Mouse (Mus musculus): ENCODE measurements around the gene Fbxo8. TPM values are rescaled to one million over a fixed set of nuclear protein-coding genes. Genes with fewer than 3 reads are reported as not detected.

The Fbxo8 gene
- polyA plus RNA-seq, 1 experiment = 12.6 TPM

DNA sequence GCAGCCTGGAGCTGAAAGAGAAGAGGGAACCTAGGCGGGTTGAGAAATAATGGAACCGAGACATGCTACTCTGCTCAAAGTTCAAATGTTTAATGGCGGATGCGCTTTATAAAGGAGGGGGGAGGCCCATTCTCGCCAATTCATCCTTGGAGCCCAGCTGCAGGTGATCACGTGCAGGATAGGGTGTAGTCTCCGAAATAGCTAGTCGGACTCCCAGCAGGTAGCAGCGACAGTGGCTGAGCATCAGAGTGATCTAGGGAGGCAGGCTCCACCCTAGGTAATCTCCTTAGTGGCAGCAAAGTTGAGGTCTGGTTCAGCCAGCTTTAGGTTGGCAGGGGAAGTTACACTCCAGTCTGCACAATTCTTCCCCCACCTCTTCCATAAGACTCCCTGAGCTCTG is 16.0 kb downstream of the Fbxo8 start:
- no peak for TF ChIP-seq GATA1 (IDR thresholded peaks at IDR 0.05; ENCODE audit: low read length)

- TF ChIP-seq GATA1 (IDR thresholded peaks at IDR 0.05; ENCODE audit: low read length) = no peak
These were observed 30.0 kb downstream of the Fbxo8 start for GRCm38 (mm10) chr8:56580918-56581317.

DNA sequence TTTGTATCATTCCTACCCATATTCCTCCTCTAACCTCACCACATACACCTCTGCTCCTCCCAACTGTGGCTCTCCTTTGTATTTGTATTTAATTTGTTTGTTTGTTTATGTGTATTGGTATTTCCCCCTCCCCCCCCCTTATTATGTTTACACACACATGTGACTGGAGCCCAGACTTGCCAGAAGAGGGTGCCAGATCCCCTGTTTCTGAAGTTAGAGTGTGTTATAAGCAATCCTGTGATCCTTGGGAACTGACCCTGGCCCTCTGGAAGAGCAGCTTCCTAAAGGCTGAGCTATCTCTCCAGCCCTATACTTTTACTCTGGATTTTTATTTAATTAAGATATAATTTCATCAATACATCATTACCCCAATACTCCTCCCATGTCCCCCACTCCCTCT is 32.0 kb downstream of the Fbxo8 start:
- TF ChIP-seq GATA1 (IDR thresholded peaks at IDR 0.05; ENCODE audit: low read length) = no peak

GRCm38 (mm10) chr8:56589004-56589403 is 38.1 kb downstream of the Fbxo8 start:
- no peak for TF ChIP-seq GATA1 (IDR thresholded peaks at IDR 0.05; ENCODE audit: low read length)

DNA sequence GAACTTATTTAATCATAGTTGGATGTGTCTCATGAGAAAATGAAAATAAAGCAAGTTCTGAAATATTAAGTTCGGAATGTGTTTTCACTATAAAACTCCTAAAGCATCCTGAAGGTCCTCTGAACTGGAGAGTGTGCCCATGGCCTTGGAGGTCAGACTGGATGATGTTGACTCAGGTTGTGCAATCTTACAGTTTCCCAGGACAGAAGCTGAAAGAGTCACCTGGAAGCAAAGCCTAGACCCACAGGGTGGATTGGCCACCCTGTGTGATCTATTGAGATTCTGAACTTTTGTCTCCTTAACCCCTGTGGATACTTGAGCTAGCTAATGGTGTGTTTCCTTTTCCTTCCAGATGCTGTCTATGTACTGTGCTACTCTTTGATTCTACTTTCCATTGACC is 40.2 kb downstream of the Fbxo8 start:
- TF ChIP-seq GATA1 (IDR thresholded peaks at IDR 0.05; ENCODE audit: low read length) = no peak

DNA sequence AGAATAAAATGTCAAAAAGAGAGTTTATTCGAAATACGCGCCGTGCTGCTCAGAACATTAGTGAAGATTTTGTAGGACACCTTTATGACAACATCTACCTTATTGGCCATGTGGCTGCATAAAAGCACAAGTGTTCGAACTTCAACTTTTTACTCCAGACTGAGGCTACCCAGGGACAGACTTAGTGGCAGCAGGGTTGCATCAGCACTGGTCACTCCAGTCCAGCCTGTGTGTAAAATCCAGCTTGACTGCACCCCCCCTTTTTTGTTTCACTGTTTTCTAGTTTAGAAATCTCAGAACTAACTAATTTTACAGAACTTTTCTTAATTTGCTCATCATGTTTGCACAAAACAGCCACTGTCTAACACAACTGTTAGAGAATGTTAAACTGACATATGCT is 40.6 kb downstream of the Fbxo8 start:
- no peak for TF ChIP-seq GATA1 (IDR thresholded peaks at IDR 0.05; ENCODE audit: low read length)

GRCm38 (mm10) chr8:56606481-56606880 is 55.6 kb downstream of the Fbxo8 start:
- no peak for TF ChIP-seq GATA1 (IDR thresholded peaks at IDR 0.05; ENCODE audit: low read length)

GRCm38 (mm10) chr8:56611736-56612135 is 60.8 kb downstream of the Fbxo8 start:
- no peak for TF ChIP-seq GATA1 (IDR thresholded peaks at IDR 0.05; ENCODE audit: low read length)

GRCm38 (mm10) chr8:56614235-56614634 is 63.3 kb downstream of the Fbxo8 start:
- TF ChIP-seq GATA1 (IDR thresholded peaks at IDR 0.05; ENCODE audit: low read length) = no peak

DNA sequence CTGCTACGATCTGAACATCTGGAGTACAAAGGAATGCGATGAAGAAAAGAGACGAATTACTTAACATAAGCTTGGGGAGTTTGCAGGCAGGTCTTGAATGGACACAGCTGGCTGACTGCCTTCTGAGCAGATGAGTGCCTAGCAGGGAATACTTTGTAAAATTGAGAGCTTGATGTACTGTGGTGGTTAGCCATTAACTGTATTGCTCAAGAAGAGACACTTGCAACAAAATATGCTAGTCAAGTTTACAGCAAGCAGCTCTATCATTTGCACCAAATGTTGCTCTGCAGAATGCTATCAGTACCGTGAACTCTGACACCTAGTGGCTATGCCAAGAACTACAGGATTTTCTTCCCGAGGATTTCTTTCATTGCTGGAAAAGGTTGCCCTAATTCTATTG is 64.1 kb downstream of the Fbxo8 start:
- TF ChIP-seq GATA1 (IDR thresholded peaks at IDR 0.05; ENCODE audit: low read length) = no peak

DNA sequence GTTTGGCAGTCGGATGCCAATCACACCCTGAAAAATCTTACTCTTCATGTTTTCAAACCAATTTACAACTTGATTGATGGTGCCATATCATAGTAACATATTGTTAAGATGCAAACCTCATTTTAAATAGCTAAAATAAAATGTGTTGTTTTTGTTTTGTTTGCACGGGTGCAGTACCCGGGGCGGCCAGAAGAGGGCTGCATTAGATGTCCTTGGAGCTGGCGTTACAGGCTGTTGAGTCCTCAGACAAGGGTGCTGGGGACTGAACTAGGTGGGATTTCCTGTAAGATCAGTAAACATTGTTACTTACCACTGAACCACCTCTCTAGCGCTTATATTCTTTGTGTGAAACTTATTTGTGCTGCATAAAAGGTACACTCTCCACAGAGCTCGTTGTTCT is 65.4 kb downstream of the Fbxo8 start:
- TF ChIP-seq GATA1 (IDR thresholded peaks at IDR 0.05; ENCODE audit: low read length) = no peak

DNA sequence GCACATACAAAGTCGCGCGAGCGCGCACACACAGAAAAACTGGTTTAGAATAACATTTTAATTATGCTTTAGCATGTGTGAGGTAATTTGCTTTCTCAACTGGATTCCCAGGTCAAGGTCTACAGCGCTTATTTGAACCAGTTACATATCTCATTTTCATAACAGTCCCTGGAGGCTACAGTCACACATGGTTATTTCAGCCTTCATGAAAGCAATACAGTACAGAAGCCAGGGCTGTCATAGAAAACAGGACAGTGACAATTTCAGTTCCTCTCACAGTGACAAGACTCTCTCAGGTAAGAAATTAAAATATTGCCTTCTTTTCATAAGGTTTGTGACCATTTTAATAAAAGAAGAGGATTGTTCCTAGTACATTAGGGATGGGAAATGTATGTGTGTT is 66.4 kb downstream of the Fbxo8 start:
- TF ChIP-seq GATA1 (IDR thresholded peaks at IDR 0.05; ENCODE audit: low read length) = no peak

- TF ChIP-seq GATA1 (IDR thresholded peaks at IDR 0.05; ENCODE audit: low read length) = no peak
These were observed 68.2 kb downstream of the Fbxo8 start for GRCm38 (mm10) chr8:56619056-56619455.

DNA sequence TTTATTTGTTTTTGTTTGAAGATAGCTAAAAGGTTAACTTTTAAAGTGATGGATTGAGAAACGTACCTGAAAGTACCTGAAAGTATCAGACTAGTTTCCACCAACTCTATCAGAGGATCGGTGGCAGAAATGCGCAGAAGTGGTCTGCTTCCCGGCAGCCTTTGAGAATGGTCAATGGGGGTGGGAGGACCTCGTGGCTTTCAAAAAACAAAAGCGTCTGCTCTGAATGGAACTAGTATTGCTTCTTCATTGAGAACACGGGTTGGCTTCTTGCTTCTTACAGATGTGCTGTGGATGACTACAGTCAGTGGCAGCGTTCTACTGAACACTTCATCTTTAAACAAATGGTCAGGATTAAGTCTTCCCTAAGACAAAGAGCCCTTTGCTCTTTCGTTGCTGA is 68.7 kb downstream of the Fbxo8 start:
- no peak for TF ChIP-seq GATA1 (IDR thresholded peaks at IDR 0.05; ENCODE audit: low read length)

- no peak for TF ChIP-seq GATA1 (IDR thresholded peaks at IDR 0.05; ENCODE audit: low read length)
These were observed 69.8 kb downstream of the Fbxo8 start for GRCm38 (mm10) chr8:56620691-56621090.

GRCm38 (mm10) chr8:56621093-56621492 is 70.2 kb downstream of the Fbxo8 start:
- TF ChIP-seq GATA1 (IDR thresholded peaks at IDR 0.05; ENCODE audit: low read length) = no peak

GRCm38 (mm10) chr8:56622470-56623024 is 71.7 kb downstream of the Fbxo8 start:
- TF ChIP-seq GATA1 (IDR thresholded peaks at IDR 0.05; ENCODE audit: low read length) = no peak

GRCm38 (mm10) chr8:56623346-56623745 is 72.5 kb downstream of the Fbxo8 start:
- TF ChIP-seq GATA1 (IDR thresholded peaks at IDR 0.05; ENCODE audit: low read length) = no peak
